Mouse (Mus musculus) midbrain, embryonic 12.5 days (tissue): Measurements from ENCODE around the gene Jup. TPM values are rescaled to one million over a fixed set of nuclear protein-coding genes. Genes with fewer than 3 reads are reported as not detected.

Experiments used
- ATAC-seq: fragments of 200-750 bp; cut with Nextera tagmentation; 2 replicates; pipeline ENCODE4 v1.8.0; 2017; ENCODE audit warnings: low read depth, moderate TSS enrichment, moderate library complexity; ENCODE audit not compliant: low FRiP score
- H3K27ac ChIP-seq: fragments of 300-500 bp; sonication (generic); replicated peaks from 2 replicates; pipeline ENCODE4 v1.5.1; 2016; ENCODE audit warnings: mild to moderate bottlenecking
- H3K27me3 ChIP-seq: fragments of 300-500 bp; sonication (generic); 2 replicates; pipeline ENCODE4 v1.6.1; 2016; ENCODE audit warnings: mild to moderate bottlenecking
- H3K36me3 ChIP-seq: fragments of 300-500 bp; sonication (generic); 2 replicates; pipeline ENCODE4 v1.6.1; 2016
- H3K4me1 ChIP-seq: fragments of 300-500 bp; sonication (generic); 2 replicates; pipeline ENCODE4 v1.6.1; 2016
- H3K4me2 ChIP-seq: fragments of 300-500 bp; sonication (generic); replicated peaks from 2 replicates; pipeline ENCODE4 v1.6.1; 2016; ENCODE audit warnings: mild to moderate bottlenecking, moderate library complexity
- H3K4me3 ChIP-seq: fragments of 300-500 bp; sonication (generic); 2 replicates; pipeline ENCODE4 v1.5.1; 2016; ENCODE audit warnings: mild to moderate bottlenecking
- H3K9ac ChIP-seq: fragments of 300-500 bp; sonication (generic); replicated peaks from 2 replicates; pipeline ENCODE4 v1.6.1; 2016; ENCODE audit warnings: mild to moderate bottlenecking, moderate library complexity
- H3K9me3 ChIP-seq: fragments of 300-500 bp; sonication (generic); 2 replicates; pipeline ENCODE4 v1.6.1; 2016; ENCODE audit warnings: mild to moderate bottlenecking
- WGBS: fragments of 180-500 bp; shearing (Covaris S2); methylation state at CpG from one replicate; pipeline ENCODE4 v1.1.7; 2016; 5-methylcytosine and 5-hydroxymethylcytosine counted together
- polyA plus RNA-seq: library from polyadenylated mRNA; unstranded; fragments of >200 nt; fragmentation: Nextera tagmentation; extraction: Ambion mirVana; gene quantifications from 2 replicates; pipeline ENCODE4 v1.2.1, GENCODE M21; 2016

Jup gene
- polyA plus RNA-seq, 1 experiment from 2014 or later = 53.8 TPM

DNA sequence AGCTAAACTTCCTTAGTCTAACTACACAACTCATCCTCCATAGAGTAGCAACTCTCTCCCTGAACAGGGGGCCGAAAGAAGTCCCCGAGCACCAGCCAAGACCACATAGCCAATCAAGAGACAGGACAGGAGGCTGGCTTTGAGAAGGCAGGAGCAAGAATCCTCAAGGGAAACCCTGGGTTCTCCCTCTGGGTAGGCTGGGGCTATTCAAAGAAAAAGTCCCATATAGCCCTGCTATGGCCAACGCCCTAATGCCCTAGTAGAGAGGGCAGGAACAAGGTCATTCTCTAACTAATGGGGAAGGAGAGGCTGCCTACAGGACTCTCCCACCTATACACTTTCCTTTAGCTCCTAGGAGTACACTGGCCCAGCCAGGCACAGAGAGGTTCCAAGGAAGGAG is 12.5 kb downstream of the Jup start:
- H3K4me2 ChIP-seq = no peak overlapping the region
- H3K9me3 ChIP-seq = no peaks in the 10 kb centered on the region
- no peak overlapping the region for H3K27ac ChIP-seq
- no peak for ATAC-seq
- no peak overlapping the region for H3K9ac ChIP-seq
- WGBS = 85% methylated on average over 3 of the region's 3 CpGs
- H3K4me1 ChIP-seq = peaks cover under 1% of the 10 kb centered on the region; the same call in 1 of the 2 replicates
- H3K4me3 ChIP-seq = no peak overlapping the region
- H3K27me3 ChIP-seq = no peaks in the 10 kb centered on the region
- H3K36me3 ChIP-seq = peaks cover 41% of the 10 kb centered on the region

- H3K27ac ChIP-seq = no peak overlapping the region
- no peak for ATAC-seq
- peaks cover 59% of the 10 kb centered on the region for H3K36me3 ChIP-seq
- no peak overlapping the region for H3K4me2 ChIP-seq
- no peak overlapping the region for H3K4me3 ChIP-seq
- H3K27me3 ChIP-seq = no peaks in the 10 kb centered on the region
- 81% methylated on average over 6 of the region's 6 CpGs for WGBS
- H3K4me1 ChIP-seq = no peaks in the 10 kb centered on the region
- no peaks in the 10 kb centered on the region for H3K9me3 ChIP-seq
- no peak overlapping the region for H3K9ac ChIP-seq
Observed at GRCm38 (mm10) chr11:100382682-100383081, 14.9 kb downstream of the Jup start.

DNA sequence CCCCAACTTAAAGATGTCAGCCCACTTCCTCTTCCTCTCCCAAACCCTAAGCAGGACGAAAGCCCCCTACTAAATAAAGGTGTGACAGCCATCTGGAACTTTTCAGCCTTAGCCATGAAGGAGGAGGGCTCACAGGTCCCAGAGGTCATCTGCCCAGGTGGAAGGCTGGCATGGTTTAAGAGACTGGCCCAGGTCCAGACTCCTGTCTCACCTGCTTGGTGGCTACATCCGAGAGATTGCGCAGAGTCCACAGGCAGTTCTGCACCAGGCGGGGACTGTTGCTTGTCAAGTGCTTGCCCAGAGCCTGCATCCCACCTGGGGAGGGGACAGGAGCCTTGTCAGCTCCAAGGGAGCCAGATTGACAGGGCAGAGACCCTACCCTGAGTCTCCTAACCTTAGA is 18.3 kb downstream of the Jup start:
- Histone ChIP-seq H3K36me3 (peaks cover 61% of the 10 kb centered on the region), H3K4me1 (no peaks in the 10 kb centered on the region), H3K4me3 (no peak overlapping the region), H3K4me2 (no peak overlapping the region), H3K9ac (no peak overlapping the region), H3K27me3 (no peaks in the 10 kb centered on the region), H3K27ac (no peak overlapping the region), H3K9me3 (no peaks in the 10 kb centered on the region)
- WGBS = 98% methylated on average over 4 of the region's 4 CpGs
- ATAC-seq = no peak

- Histone ChIP-seq H3K4me3 (no peak overlapping the region), H3K9me3 (no peaks in the 10 kb centered on the region), H3K4me2 (no peak overlapping the region), H3K4me1 (no peaks in the 10 kb centered on the region), H3K36me3 (peaks cover 65% of the 10 kb centered on the region), H3K27me3 (no peaks in the 10 kb centered on the region), H3K9ac (no peak overlapping the region), H3K27ac (no peak overlapping the region)
- whole genome bisulfite sequencing = 87% methylated on average over 5 of the region's 5 CpGs
- no peak for ATAC-seq
Observed at GRCm38 (mm10) chr11:100378446-100378845, 19.1 kb downstream of the Jup start.

DNA sequence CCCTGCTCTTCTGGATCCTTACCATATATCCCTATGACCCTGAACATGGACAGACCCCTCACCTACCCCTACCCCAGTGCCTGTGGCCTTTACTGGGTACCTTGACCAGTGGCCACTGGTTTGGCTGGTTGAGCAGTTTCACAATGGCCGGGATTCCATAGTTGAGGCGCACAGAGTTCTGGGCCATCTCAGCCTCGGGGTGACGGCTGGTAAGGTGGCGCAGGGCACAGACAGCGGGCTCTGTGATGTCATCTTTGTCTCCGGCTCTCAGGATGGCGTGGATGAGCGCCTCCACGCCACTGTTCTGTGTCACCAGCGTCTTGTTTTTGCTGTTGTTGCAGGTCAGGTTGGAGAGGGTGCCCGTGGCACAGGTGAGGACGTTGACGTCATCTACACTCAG is 19.6 kb downstream of the Jup start:
- Histone ChIP-seq H3K4me2 (no peak overlapping the region), H3K4me1 (no peaks in the 10 kb centered on the region), H3K9me3 (no peaks in the 10 kb centered on the region), H3K4me3 (no peak overlapping the region), H3K9ac (no peak overlapping the region), H3K27ac (no peak overlapping the region), H3K27me3 (no peaks in the 10 kb centered on the region), H3K36me3 (peaks cover 65% of the 10 kb centered on the region)
- WGBS = 92% methylated on average over 14 of the region's 14 CpGs
- no peak for ATAC-seq

DNA sequence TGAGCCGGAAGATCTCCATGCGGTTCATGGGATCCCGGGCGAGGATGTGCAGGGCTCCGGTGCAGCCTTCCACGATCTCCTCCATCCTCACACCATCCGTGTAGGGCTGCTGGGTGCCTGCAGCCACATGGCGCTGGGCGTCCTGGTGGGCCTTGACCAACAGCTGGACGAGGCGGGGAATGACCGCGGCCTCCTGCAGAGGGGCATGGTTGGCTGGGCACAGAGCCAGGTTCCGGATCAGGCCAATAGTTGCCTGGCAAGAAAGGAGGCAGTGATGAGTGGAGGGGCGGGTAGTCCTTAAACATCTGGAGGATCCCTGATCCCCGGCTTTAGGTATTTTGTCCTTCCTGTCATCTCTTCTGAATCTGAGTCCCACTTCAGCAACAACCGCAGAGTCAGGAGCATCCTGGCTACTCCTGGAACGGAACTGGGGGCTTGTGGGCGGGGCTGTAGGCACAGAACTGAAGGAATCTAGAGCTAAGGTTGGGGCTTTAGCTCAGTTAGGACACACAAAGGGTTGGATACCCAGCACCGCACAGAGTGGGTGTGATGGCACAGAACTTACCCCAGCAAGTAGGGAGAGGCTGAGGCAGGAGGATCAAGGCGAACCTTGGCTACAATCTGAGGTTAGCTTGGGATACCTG is 20.7 kb downstream of the Jup start:
- ATAC-seq = no peak
- H3K4me1 ChIP-seq = peaks cover 4% of the 10 kb centered on the region; the same call in 1 of the 2 replicates
- H3K4me3 ChIP-seq = no peak overlapping the region
- peaks cover 55% of the 10 kb centered on the region for H3K36me3 ChIP-seq
- no peak overlapping the region for H3K9ac ChIP-seq
- H3K9me3 ChIP-seq = no peaks in the 10 kb centered on the region
- H3K4me2 ChIP-seq = no peak overlapping the region
- WGBS = 85% methylated on average over 21 of the region's 21 CpGs
- no peaks in the 10 kb centered on the region for H3K27me3 ChIP-seq
- H3K27ac ChIP-seq = no peak overlapping the region

- no peak for ATAC-seq
- 83% methylated on average over 4 of the region's 4 CpGs for WGBS
- Histone ChIP-seq H3K36me3 (peaks cover 51% of the 10 kb centered on the region), H3K4me2 (no peak overlapping the region), H3K9ac (no peak overlapping the region), H3K4me3 (no peak overlapping the region), H3K4me1 (peaks cover 5% of the 10 kb centered on the region; the same call in 1 of the 2 replicates), H3K9me3 (no peaks in the 10 kb centered on the region), H3K27me3 (no peaks in the 10 kb centered on the region), H3K27ac (no peak overlapping the region)
Observed at GRCm38 (mm10) chr11:100376005-100376404, 21.6 kb downstream of the Jup start.

DNA sequence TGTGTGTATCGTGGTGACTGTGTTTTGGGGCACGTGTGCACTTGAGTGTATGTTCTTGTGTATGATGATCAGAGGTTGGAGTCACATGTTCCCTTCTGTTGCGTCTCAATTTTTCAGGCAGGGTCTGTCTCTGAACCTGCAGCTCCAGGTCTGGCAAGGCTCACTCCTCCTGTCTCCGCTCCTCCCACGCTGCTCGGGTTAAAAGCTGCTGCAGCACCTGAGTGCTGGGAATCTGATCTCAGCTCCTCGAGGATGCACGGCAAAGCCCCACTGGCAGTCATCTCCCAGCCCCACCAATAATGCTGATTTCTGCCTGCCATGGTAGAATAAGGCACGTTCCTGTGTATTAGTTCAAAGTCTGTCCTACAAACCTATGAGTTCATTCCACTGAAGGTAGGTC is 22.4 kb downstream of the Jup start:
- H3K9me3 ChIP-seq = no peaks in the 10 kb centered on the region
- no peaks in the 10 kb centered on the region for H3K27me3 ChIP-seq
- WGBS = 90% methylated on average over 9 of the region's 9 CpGs
- H3K4me2 ChIP-seq = no peak overlapping the region
- peaks cover 42% of the 10 kb centered on the region for H3K36me3 ChIP-seq
- H3K4me1 ChIP-seq = peaks cover 5% of the 10 kb centered on the region; the same call in 1 of the 2 replicates
- H3K4me3 ChIP-seq = no peak overlapping the region
- no peak overlapping the region for H3K27ac ChIP-seq
- no peak overlapping the region for H3K9ac ChIP-seq
- ATAC-seq = no peak

GRCm38 (mm10) chr11:100371981-100372558 is 25.5 kb downstream of the Jup start:
- no peak; the same call in 1 of the 2 replicates for ATAC-seq
- 73% methylated on average over 7 of the region's 8 CpGs for WGBS
- H3K4me2 ChIP-seq = no peak overlapping the region
- no peaks in the 10 kb centered on the region for H3K27me3 ChIP-seq
- peaks cover 21% of the 10 kb centered on the region for H3K36me3 ChIP-seq
- H3K9ac ChIP-seq = no peak overlapping the region
- H3K4me1 ChIP-seq = peaks cover 5% of the 10 kb centered on the region; the same call in 1 of the 2 replicates
- no peak overlapping the region for H3K27ac ChIP-seq
- H3K4me3 ChIP-seq = no peak overlapping the region
- H3K9me3 ChIP-seq = no peaks in the 10 kb centered on the region

DNA sequence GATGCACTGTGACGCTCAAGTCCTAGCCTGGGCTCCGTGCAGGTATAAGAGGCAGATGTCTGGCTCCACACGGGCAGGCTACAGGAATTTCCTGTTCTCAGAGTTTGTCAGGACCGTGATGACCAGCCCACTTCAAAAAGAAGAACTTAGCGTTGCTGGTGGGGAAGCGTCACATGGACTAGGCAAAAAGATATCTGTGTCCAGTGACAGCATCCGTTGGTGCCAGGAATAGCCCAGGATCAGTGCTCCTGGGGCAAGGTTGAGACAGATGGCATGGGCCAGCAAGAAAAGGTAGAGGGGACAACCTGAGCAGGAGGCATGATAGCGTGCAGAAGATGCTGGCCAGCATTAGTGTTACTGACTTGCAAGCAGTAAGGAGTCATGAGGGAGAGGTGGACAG is 27.7 kb downstream of the Jup start:
- no peak overlapping the region for H3K4me2 ChIP-seq
- H3K36me3 ChIP-seq = peaks cover 15% of the 10 kb centered on the region
- no peak overlapping the region for H3K4me3 ChIP-seq
- no peaks in the 10 kb centered on the region for H3K9me3 ChIP-seq
- no peak for ATAC-seq
- WGBS = 81% methylated on average over 8 of the region's 8 CpGs
- no peaks in the 10 kb centered on the region for H3K27me3 ChIP-seq
- H3K4me1 ChIP-seq = peaks cover 5% of the 10 kb centered on the region; the same call in 1 of the 2 replicates
- H3K27ac ChIP-seq = no peak overlapping the region
- H3K9ac ChIP-seq = no peak overlapping the region

- 89% methylated on average over 7 of the region's 7 CpGs for WGBS
- no peak for ATAC-seq
- Histone ChIP-seq H3K27me3 (no peaks in the 10 kb centered on the region), H3K9ac (no peak overlapping the region), H3K9me3 (no peaks in the 10 kb centered on the region), H3K4me3 (no peak overlapping the region), H3K4me1 (peaks cover 5% of the 10 kb centered on the region; the same call in 1 of the 2 replicates), H3K4me2 (no peak overlapping the region), H3K36me3 (peaks cover 11% of the 10 kb centered on the region), H3K27ac (no peak overlapping the region)
Observed at GRCm38 (mm10) chr11:100369145-100369544, 28.4 kb downstream of the Jup start.

DNA sequence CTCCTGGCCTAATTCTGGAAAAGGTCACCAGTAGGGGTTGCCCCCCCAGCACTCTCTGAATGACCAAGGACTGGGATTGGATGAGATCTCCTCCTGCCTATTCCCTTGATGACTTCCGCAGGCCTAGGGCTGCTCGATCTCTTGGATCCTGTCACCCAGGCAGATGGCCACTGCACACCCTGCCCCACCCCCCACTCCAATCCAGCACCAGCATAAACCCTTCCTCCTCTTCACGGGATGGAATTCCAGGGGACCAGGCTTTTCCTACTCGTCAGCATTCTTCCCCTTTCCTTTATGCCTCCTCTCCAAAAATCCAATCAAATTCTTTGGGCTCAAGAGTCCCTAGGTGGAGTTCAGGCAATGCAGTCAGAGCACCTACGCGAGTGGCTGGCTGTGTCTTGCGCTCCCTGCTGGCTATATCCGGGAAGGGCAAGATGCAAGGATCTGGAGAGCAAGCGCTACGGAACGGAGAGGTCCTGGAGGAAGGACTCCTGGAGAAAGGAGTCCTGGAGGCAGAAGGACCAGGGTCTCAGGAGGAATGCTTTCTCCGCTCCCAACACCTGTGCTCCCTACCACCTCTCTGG is 34.5 kb downstream of the Jup start:
- no peak for ATAC-seq
- Histone ChIP-seq H3K27ac (no peak overlapping the region), H3K9me3 (no peaks in the 10 kb centered on the region), H3K4me3 (no peak overlapping the region), H3K36me3 (no peaks in the 10 kb centered on the region), H3K9ac (no peak overlapping the region), H3K4me1 (0 out of 2 replicates have a peak, but pooled peaks cover 3% of the 10 kb centered on the region), H3K4me2 (no peak overlapping the region), H3K27me3 (peaks cover 31% of the 10 kb centered on the region)
- WGBS = 20% methylated on average over 12 of the region's 12 CpGs
